Mouse (Mus musculus): ENCODE measurements at regions not wholly inside any gene's neighbourhood (a gene's known extent, or its start where the extent isn't known, plus 50 kb on each side); places are given as distances from the start of the nearest gene placed in this dataset.
"Not testable (repeated sequence)": the region's sequence is repeated elsewhere in the genome, so short reads cannot be mapped to it uniquely, and the experiment has no call there.

- DNase-seq (ENCODE audit: low spot score), result no peak
- intact Hi-C loops (cut with DNase I), result no loop called here
Observed at GRCm38 (mm10) chr3:57951438-57951837, 103.6 kb upstream of the Pfn2 start.

GRCm38 (mm10) chr3:57957352-57957751 is 109.5 kb upstream of the Pfn2 start:
- intact Hi-C loops (cut with DNase I), result no loop called here
- DNase-seq (ENCODE audit: low spot score), result no peak

GRCm38 (mm10) chr3:57963965-57964364 is 116.1 kb upstream of the Pfn2 start:
- no peak for DNase-seq (ENCODE audit: low spot score)
- intact Hi-C loops (cut with DNase I), result no loop called here

- intact Hi-C loops (cut with DNase I), result not testable (repeated sequence)
Observed at GRCm38 (mm10) chr3:57970614-57971013, 122.7 kb upstream of the Pfn2 start.

GRCm38 (mm10) chr3:57972469-57973245 is 124.8 kb upstream of the Pfn2 start:
- DNase-seq (ENCODE audit: low spot score), result no peak
- intact Hi-C loops (cut with DNase I), result no loop called here

More at GRCm38 (mm10) chr3:57970614-57971013, 122.7 kb upstream of the Pfn2 start:
- DNase-seq (ENCODE audit: low spot score), result not testable (repeated sequence)

- no peak for DNase-seq (ENCODE audit: low spot score)
- intact Hi-C loops (cut with DNase I), result no loop called here
Observed at GRCm38 (mm10) chr3:57973546-57973945, 125.7 kb upstream of the Pfn2 start.

GRCm38 (mm10) chr3:57975379-57975778 is 127.5 kb upstream of the Pfn2 start:
- DNase-seq (ENCODE audit: low spot score), result no peak
- intact Hi-C loops (cut with DNase I), result no loop called here

GRCm38 (mm10) chr3:57976640-57977229 is 128.9 kb upstream of the Pfn2 start:
- intact Hi-C loops (cut with DNase I), result no loop called here

GRCm38 (mm10) chr3:57988175-57988574 is 140.3 kb upstream of the Pfn2 start:
- intact Hi-C loops (cut with DNase I), result no loop called here
- no peak for DNase-seq (ENCODE audit: low spot score)

More at GRCm38 (mm10) chr3:57976640-57977229, 128.9 kb upstream of the Pfn2 start:
- DNase-seq (ENCODE audit: low spot score), result no peak

- intact Hi-C loops (cut with DNase I), result no loop called here
- no peak for DNase-seq (ENCODE audit: low spot score)
Observed at GRCm38 (mm10) chr3:57990738-57991137, 142.9 kb upstream of the Pfn2 start.

GRCm38 (mm10) chr3:57998121-57999102 is 150.5 kb upstream of the Pfn2 start:
- intact Hi-C loops (cut with DNase I), result no loop called here
- no peak for DNase-seq (ENCODE audit: low spot score)

GRCm38 (mm10) chr3:58002792-58003574 is 155.1 kb upstream of the Pfn2 start:
- DNase-seq (ENCODE audit: low spot score), result no peak
- intact Hi-C loops (cut with DNase I), result no loop called here

- intact Hi-C loops (cut with DNase I), result no loop called here
- no peak for DNase-seq (ENCODE audit: low spot score)
Observed at GRCm38 (mm10) chr3:58024750-58025392, 177.0 kb upstream of the Pfn2 start.

- intact Hi-C loops (cut with DNase I), result no loop called here
- DNase-seq (ENCODE audit: low spot score), result no peak
Observed at GRCm38 (mm10) chr3:58049618-58050017, 201.7 kb upstream of the Pfn2 start.

- no peak for DNase-seq (ENCODE audit: low spot score)
- intact Hi-C loops (cut with DNase I), result no loop called here
Observed at GRCm38 (mm10) chr3:58054726-58055125, 206.8 kb upstream of the Pfn2 start.

GRCm38 (mm10) chr3:58055181-58055580 is 207.3 kb upstream of the Pfn2 start:
- intact Hi-C loops (cut with DNase I), result no loop called here

GRCm38 (mm10) chr3:58056191-58057063 is 208.5 kb upstream of the Pfn2 start:
- no peak for DNase-seq (ENCODE audit: low spot score)

More at GRCm38 (mm10) chr3:58055181-58055580, 207.3 kb upstream of the Pfn2 start:
- no peak for DNase-seq (ENCODE audit: low spot score)

GRCm38 (mm10) chr3:58057064-58057396 is 209.2 kb upstream of the Pfn2 start:
- no peak for DNase-seq (ENCODE audit: low spot score)
- intact Hi-C loops (cut with DNase I), result no loop called here

More at GRCm38 (mm10) chr3:58056191-58057063, 208.5 kb upstream of the Pfn2 start:
- intact Hi-C loops (cut with DNase I), result no loop called here

All from heart, postnatal 25 days (tissue).